Mouse (Mus musculus): ENCODE measurements around the gene Mchr1. TPM values are rescaled to one million over a fixed set of nuclear protein-coding genes. Genes with fewer than 3 reads are reported as not detected.

The Mchr1 gene
- polyA plus RNA-seq (2012; ENCODE audit: insufficient read depth, insufficient read length, missing spikeins): not detected in 2 replicates

- Histone ChIP-seq H3K27ac (replicated peaks; ENCODE audit: low read depth, low read length) (no peak within 1 kb of the TSS), H3K4me1 (ENCODE audit: control insufficient read depth, insufficient read depth, insufficient read length, low read length) (no peaks in the 10 kb centered on the region), H3K4me3 (ENCODE audit: insufficient read depth, low read depth, low read length) (peak within 1 kb of the TSS; percentile 17; the same call in 1 of the 2 replicates)
These were observed at the start of gene Mchr1 for GRCm38 (mm10) chr15:81235086-81235920. Gene Mchr1 (plus strand): TSS chr15:81235499.

DNA sequence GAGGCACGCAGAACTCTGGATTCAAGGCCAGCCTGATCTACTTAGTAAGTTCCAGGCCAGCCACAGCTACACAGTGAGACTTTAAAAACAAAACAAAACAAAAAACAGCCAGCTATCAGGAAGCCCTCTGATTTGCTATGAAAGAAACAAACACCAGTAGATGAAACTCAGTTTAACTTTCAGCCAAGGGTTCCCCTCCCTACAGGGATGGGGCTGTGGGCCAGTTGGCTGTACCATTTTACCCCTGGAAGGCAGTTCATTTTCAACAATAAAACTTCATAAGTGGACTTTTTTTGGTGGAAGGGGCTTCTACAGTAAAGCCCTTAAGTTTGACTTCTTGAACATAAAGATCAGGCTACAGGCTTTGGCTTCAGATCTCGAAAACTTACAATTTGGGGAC is 46.2 kb upstream of the Mchr1 start:
- H3K27ac ChIP-seq (replicated peaks; ENCODE audit: low read depth, low read length): no peak overlapping the region
- H3K4me1 ChIP-seq (ENCODE audit: control insufficient read depth, insufficient read depth, insufficient read length, low read length): 0 out of 2 replicates have a peak, but pooled peaks cover 2% of the 10 kb centered on the region
- H3K4me3 ChIP-seq (ENCODE audit: insufficient read depth, low read depth, low read length): no peak overlapping the region

DNA sequence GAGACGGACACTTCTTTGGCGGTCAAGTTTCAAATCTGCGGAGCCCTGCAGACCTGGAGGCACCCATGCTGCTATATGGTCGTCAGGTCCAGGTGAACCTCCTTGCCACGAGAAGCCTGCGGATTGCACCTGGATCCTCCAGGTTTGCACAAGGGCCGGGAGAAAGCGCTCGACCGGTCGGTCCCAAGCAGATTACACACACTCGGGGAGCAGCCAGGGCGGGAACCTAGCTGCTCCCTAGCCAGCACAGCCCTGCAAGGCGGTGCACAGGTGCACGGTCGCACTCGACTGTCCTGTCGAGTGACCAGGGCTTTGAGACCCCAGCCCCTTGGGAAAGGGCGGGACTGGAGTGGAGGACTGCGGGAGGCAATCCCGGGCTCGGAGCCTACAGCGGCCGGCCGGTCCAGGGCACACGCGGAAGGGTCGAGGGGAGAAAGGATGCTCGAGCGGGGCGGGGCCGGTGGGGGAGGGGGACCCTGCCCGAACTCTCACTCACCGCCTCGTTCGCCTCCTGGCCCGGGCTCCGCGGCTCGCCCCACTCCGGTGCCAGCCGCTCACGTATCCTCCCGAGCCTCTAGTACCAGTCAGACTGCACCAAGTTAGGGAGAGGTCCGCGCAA is 45.2 kb upstream of the Mchr1 start:
- no peak overlapping the region for H3K27ac ChIP-seq (replicated peaks; ENCODE audit: low read depth, low read length)
- H3K4me1 ChIP-seq (ENCODE audit: control insufficient read depth, insufficient read depth, insufficient read length, low read length): 0 out of 2 replicates have a peak, but pooled peaks cover 2% of the 10 kb centered on the region
- peak overlapping the region; percentile 70 for H3K4me3 ChIP-seq (ENCODE audit: insufficient read depth, low read depth, low read length)

DNA sequence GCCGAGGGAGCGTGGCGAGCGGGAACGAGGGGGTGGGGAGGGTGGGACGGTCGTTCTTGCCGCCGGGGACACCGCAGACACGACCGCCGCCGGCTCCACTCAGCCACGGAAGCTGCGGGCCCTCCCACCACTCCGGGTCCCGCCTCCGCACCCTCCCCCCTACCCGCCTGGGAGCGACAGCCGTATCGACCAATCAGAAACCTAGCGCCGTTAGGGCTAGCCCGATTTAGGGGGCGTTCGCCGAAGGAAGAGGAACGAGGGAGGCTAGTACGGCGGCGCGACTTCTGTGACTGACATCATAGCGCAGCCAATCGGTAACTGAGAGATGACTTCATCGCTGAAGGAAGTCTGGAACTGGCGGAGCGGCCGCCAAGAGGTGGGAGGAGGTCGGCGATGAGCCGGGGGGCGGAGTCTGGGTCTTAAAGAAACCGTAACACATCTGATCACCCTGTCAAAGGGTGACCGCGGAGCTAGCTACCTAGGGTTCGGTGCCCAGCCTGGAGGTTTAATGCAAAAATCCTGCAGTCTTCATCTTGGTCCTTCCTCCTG is 44.6 kb upstream of the Mchr1 start, which contains the start of gene Mrtfa:
Gene Mrtfa, minus strand, starts transcription at position 128 of the 549 bp plus-strand sequence.
- 0 out of 2 replicates have a peak, but pooled peaks cover 2% of the 10 kb centered on the region for H3K4me1 ChIP-seq (ENCODE audit: control insufficient read depth, insufficient read depth, insufficient read length, low read length)
- peak within 1 kb of the TSS; percentile 77 for H3K4me3 ChIP-seq (ENCODE audit: insufficient read depth, low read depth, low read length)
- peak within 1 kb of the TSS; percentile 83 for H3K27ac ChIP-seq (replicated peaks; ENCODE audit: low read depth, low read length)

- Histone ChIP-seq H3K4me1 (ENCODE audit: control insufficient read depth, insufficient read depth, insufficient read length, low read length) (0 out of 2 replicates have a peak, but pooled peaks cover 2% of the 10 kb centered on the region), H3K4me3 (ENCODE audit: insufficient read depth, low read depth, low read length) (peak overlapping the region; percentile 77), H3K27ac (replicated peaks; ENCODE audit: low read depth, low read length) (peak overlapping the region; percentile 83)
These were observed 44.0 kb upstream of the Mchr1 start for GRCm38 (mm10) chr15:81191303-81191702.

DNA sequence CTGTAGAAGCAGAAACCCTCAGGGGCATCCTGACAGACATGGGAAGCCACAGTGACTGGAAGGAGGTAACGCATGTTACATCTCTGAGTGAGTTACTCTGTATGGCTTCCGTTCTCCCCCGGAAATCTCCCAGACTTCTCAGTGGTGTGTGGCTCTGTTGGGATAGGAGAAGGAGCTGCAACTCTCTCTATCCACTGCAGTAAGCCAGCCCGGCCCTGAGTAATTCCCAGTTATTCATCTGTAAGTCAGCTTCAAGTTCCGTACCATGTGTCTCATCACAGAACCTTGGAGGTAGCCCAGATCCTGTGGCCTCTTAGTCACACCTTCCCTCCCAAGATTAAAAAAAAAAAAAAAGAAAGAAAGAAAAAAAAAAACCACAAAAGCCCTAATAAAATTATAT is 43.0 kb upstream of the Mchr1 start:
- Histone ChIP-seq H3K4me3 (ENCODE audit: insufficient read depth, low read depth, low read length) (no peak overlapping the region), H3K27ac (replicated peaks; ENCODE audit: low read depth, low read length) (no peak overlapping the region), H3K4me1 (ENCODE audit: control insufficient read depth, insufficient read depth, insufficient read length, low read length) (0 out of 2 replicates have a peak, but pooled peaks cover 2% of the 10 kb centered on the region)

DNA sequence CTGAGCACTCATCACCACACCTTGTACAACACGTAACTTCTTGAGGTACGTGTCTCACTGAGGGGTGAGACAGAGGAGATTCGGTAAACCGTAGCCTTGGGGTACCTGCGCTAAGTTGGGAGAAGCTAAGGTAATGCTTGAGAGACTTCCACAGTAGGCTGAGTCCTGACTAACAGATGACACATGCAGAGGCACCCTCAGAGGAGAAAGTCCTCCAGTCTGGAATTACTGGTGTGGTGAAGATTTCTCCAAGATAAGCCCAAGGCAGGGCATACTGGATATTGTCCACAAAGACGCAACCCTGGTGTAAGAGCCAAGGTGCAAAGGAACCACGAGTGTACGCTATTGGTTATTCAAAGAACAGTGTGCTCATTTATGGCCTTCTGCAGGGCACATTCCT is 42.4 kb upstream of the Mchr1 start:
- H3K4me3 ChIP-seq (ENCODE audit: insufficient read depth, low read depth, low read length): no peak overlapping the region
- H3K27ac ChIP-seq (replicated peaks; ENCODE audit: low read depth, low read length): no peak overlapping the region
- 0 out of 2 replicates have a peak, but pooled peaks cover 2% of the 10 kb centered on the region for H3K4me1 ChIP-seq (ENCODE audit: control insufficient read depth, insufficient read depth, insufficient read length, low read length)

DNA sequence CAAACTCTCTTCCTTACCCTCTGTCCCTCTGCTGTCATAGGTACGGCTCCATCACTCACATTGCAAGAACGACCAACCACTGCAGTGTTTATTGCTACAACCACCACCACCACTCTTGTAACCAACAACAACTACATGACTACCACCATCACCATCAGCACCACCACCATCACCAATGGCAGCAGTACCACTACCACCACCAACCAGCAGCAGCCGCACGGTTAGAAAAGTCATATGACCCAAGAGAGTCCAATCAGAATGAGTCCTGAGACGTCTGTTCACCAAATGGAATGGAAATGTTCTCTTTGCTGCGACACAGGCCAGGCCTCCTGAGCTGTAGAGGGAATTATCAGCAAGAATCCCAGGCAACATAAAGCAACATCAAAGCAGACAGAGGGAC is 40.5 kb upstream of the Mchr1 start:
- Histone ChIP-seq H3K27ac (replicated peaks; ENCODE audit: low read depth, low read length) (no peak overlapping the region), H3K4me3 (ENCODE audit: insufficient read depth, low read depth, low read length) (no peak overlapping the region)

GRCm38 (mm10) chr15:81195447-81195846 is 39.9 kb upstream of the Mchr1 start:
- H3K4me1 ChIP-seq (ENCODE audit: control insufficient read depth, insufficient read depth, insufficient read length, low read length): no peaks in the 10 kb centered on the region
- no peak overlapping the region for H3K27ac ChIP-seq (replicated peaks; ENCODE audit: low read depth, low read length)
- no peak overlapping the region for H3K4me3 ChIP-seq (ENCODE audit: insufficient read depth, low read depth, low read length)

More for the DNA sequence above, 40.5 kb upstream of the Mchr1 start:
- H3K4me1 ChIP-seq (ENCODE audit: control insufficient read depth, insufficient read depth, insufficient read length, low read length): no peaks in the 10 kb centered on the region

DNA sequence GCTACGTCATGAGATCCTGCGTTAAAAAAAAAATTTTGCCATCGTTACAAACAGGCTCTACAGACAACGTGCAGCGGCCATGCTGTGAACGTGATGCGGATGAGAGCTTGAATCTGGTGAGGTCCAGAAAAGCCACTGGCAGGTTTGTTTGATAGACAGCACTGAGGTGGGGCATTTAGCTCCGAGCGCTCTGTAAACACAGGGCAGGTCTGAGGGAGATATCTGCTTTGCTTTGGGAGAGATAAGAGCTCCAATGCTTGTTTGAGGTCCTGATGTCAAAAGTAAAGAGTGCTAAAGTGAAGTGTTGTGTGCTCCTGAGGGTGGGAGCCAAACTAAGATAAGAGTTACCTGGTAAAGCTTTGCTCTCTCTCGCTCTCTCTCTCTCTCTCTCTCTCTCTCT is 38.1 kb upstream of the Mchr1 start:
- Histone ChIP-seq H3K4me3 (ENCODE audit: insufficient read depth, low read depth, low read length) (no peak overlapping the region), H3K27ac (replicated peaks; ENCODE audit: low read depth, low read length) (no peak overlapping the region), H3K4me1 (ENCODE audit: control insufficient read depth, insufficient read depth, insufficient read length, low read length) (no peaks in the 10 kb centered on the region)

DNA sequence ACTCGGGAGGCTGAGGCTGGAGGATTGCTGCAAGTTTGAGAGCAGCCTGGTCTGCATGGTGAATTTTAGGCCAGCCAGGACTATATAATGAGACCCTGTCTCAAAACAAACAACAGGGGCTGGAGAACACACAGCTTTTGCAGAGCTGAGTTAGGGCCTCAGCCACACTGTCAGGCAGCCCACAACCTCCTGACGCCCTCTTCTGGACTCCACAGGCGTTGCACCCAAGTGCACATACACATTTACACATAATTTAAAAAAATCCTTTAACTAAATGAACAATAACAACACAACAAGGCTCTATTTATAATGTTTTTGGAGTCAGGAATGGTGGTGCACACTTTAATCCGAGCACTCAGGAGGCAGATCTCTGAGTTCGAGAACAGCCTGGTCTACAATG is 36.9 kb upstream of the Mchr1 start:
- Histone ChIP-seq H3K27ac (replicated peaks; ENCODE audit: low read depth, low read length) (no peak overlapping the region), H3K4me3 (ENCODE audit: insufficient read depth, low read depth, low read length) (no peak overlapping the region), H3K4me1 (ENCODE audit: control insufficient read depth, insufficient read depth, insufficient read length, low read length) (no peaks in the 10 kb centered on the region)

DNA sequence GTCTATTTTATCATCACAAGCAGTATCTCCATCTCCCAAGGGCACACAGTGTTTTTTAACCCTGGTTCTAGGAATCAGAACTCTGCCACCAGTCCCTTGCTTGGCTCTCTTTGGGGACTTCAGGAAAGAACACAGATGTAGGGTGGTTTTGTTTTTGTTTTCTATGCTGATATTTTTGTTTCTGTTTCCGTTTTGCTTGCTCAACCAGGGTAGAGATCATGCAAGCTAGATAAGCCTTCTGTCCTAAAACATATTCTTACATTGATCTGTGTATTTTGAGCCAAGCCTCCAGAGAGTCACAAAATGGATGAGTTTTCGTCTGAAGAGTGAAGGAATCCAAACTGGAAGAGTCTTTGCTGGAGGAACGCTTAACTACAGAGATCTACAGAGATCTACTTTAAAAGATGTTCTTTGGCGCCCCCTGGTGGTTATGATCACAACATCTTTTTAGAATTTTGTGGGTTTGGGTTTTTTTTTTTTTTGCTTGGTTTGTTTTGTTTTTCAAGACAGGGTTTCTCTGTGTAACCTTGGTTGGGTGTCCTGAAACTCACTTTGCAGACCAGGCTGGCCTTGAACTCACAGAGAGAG is 35.8 kb upstream of the Mchr1 start:
- H3K4me3 ChIP-seq (ENCODE audit: insufficient read depth, low read depth, low read length): peak overlapping the region; percentile 22; the same call in 1 of the 2 replicates
- H3K27ac ChIP-seq (replicated peaks; ENCODE audit: low read depth, low read length): no peak overlapping the region

GRCm38 (mm10) chr15:81202462-81202861 is 32.8 kb upstream of the Mchr1 start:
- Histone ChIP-seq H3K4me3 (ENCODE audit: insufficient read depth, low read depth, low read length) (no peak overlapping the region), H3K4me1 (ENCODE audit: control insufficient read depth, insufficient read depth, insufficient read length, low read length) (no peaks in the 10 kb centered on the region), H3K27ac (replicated peaks; ENCODE audit: low read depth, low read length) (no peak overlapping the region)

More for the DNA sequence above, 35.8 kb upstream of the Mchr1 start:
- H3K4me1 ChIP-seq (ENCODE audit: control insufficient read depth, insufficient read depth, insufficient read length, low read length): no peaks in the 10 kb centered on the region

- Histone ChIP-seq H3K27ac (replicated peaks; ENCODE audit: low read depth, low read length) (no peak overlapping the region), H3K4me3 (ENCODE audit: insufficient read depth, low read depth, low read length) (peak overlapping the region; percentile 9; the same call in 1 of the 2 replicates), H3K4me1 (ENCODE audit: control insufficient read depth, insufficient read depth, insufficient read length, low read length) (no peaks in the 10 kb centered on the region)
These were observed 24.8 kb upstream of the Mchr1 start for GRCm38 (mm10) chr15:81210496-81210895.

DNA sequence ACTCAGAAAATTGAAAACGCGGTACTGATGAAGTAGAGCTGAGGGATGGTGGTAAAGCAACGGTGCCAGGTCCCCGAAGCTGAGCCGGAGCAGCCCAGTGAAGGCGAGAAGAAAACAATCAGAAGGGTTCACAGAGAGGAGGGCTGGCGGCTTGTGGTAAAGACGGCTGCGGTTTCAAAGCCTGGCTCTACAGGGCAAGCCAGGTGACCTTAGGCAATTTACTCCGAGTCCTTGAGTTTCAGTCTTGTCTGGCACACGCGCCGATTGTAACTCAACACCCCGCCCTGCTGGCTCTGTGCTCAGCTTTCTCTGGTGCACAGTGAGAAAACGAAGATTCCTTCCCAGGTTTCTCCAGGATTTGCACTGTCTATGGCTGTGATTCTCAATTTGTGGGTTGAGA is 22.3 kb upstream of the Mchr1 start:
- peak overlapping the region; percentile 29; the same call in 1 of the 2 replicates for H3K4me3 ChIP-seq (ENCODE audit: insufficient read depth, low read depth, low read length)
- H3K4me1 ChIP-seq (ENCODE audit: control insufficient read depth, insufficient read depth, insufficient read length, low read length): no peaks in the 10 kb centered on the region
- no peak overlapping the region for H3K27ac ChIP-seq (replicated peaks; ENCODE audit: low read depth, low read length)

Data from brown adipose tissue, adult 24 weeks (tissue).